Mouse (Mus musculus) intestine, embryonic 14.5 days (tissue): ENCODE results near the gene Sgsm2. TPM values are rescaled to one million over a fixed set of nuclear protein-coding genes. Genes with fewer than 3 reads are reported as not detected.

Source experiments
- ATAC-seq: fragments of 200-750 bp; cut with Nextera tagmentation; replicated peaks from 2 replicates; pipeline ENCODE4 v1.8.0; 2017; ENCODE audit warnings: low read depth, moderate number of reproducible peaks, moderate TSS enrichment, moderate library complexity; ENCODE audit not compliant: low FRiP score, low TSS enrichment
- DNase-seq: peaks from one replicate; pipeline ENCODE4 v3.0.0-alpha.2; 2018; ENCODE audit warnings: low spot score
- H3K27ac ChIP-seq: fragments of 300-500 bp; sonication (generic); 2 replicates; pipeline ENCODE4 v1.5.1; 2014; ENCODE audit warnings: low read depth, mild to moderate bottlenecking, control low read depth
- H3K27me3 ChIP-seq: fragments of 300-500 bp; sonication (generic); replicated peaks from 2 replicates; pipeline ENCODE4 v1.6.1; 2014; ENCODE audit warnings: low read length, control low read depth; ENCODE audit not compliant: control insufficient read depth, insufficient read depth
- H3K36me3 ChIP-seq: fragments of 300-500 bp; sonication (generic); 2 replicates; pipeline ENCODE4 v1.6.1; 2014; ENCODE audit warnings: low read length, control low read depth; ENCODE audit not compliant: control insufficient read depth, insufficient read depth
- H3K4me1 ChIP-seq: fragments of 300-500 bp; sonication (generic); replicated peaks from 2 replicates; pipeline ENCODE4 v1.6.1; 2014; ENCODE audit warnings: low read length, control low read depth, mixed read lengths; ENCODE audit not compliant: control insufficient read depth, insufficient read depth
- H3K4me2 ChIP-seq: fragments of 300-500 bp; sonication (generic); 2 replicates; pipeline ENCODE4 v1.6.1; 2014; ENCODE audit warnings: low read length
- H3K4me3 ChIP-seq: fragments of 300-500 bp; sonication (generic); 2 replicates; pipeline ENCODE4 v1.5.1; 2014; ENCODE audit warnings: low read depth, low read length, control low read depth, mixed read lengths
- H3K9ac ChIP-seq: fragments of 300-500 bp; sonication (generic); 2 replicates; pipeline ENCODE4 v1.6.1; 2014; ENCODE audit warnings: mild to moderate bottlenecking, low read length
- H3K9me3 ChIP-seq: fragments of 300-500 bp; sonication (generic); 2 replicates; pipeline ENCODE4 v1.6.1; 2016; ENCODE audit warnings: low read length, control low read depth; ENCODE audit not compliant: control insufficient read depth
- WGBS: fragments of 180-500 bp; shearing (Covaris S2); extraction: QIAGEN DNeasy Blood & Tissue Kit; methylation state at CpG from one replicate; pipeline ENCODE4 v1.1.7; 2014; 5-methylcytosine and 5-hydroxymethylcytosine counted together
- polyA plus RNA-seq: library from polyadenylated mRNA; unstranded; fragments of >200 nt; fragmentation: Nextera tagmentation; extraction: Ambion mirVana; gene quantifications from 2 replicates; pipeline ENCODE4 v1.2.1, GENCODE M21; 2014

The Sgsm2 gene
- polyA plus RNA-seq, 1 experiment from 2014 or later = 6.2 TPM

DNA sequence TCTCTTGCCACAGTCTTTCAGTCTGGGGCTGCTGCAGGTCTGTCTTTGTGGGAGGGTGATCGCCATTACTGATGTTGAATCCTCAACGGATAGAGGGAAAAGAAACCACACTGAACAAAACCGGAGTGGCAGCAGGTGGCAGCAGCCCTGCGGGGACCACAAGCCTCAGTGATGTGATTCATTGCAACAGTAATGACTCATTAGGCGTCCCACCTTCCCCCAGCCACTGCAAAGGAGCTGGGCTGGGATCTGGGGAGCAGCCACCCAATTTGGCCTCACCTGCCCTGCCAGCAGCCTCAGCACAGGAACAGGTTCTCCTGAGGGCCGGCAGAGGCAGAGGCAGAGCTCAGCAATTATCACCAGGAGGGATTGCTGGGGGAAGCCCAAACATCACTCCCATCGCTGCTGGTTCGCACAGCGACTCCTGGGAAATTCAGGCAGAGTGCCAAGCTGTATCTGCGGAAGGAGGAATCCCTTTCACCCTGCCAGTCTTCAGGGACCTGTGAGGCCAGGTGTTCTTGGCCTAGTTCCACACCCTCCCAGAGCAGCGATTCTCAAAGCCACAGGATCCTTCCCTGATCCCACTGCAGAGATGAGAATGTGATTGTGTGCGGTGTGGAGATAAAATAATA, 25.8 kb downstream of the Sgsm2 start:
- ATAC-seq (no peak), DNase-seq (no peak)
- Histone ChIP-seq H3K4me1 (no peaks in the 10 kb centered on the region), H3K27ac (no peak overlapping the region), H3K4me2 (no peak overlapping the region), H3K4me3 (no peak overlapping the region), H3K9ac (no peak overlapping the region), H3K27me3 (no peaks in the 10 kb centered on the region), H3K9me3 (no peaks in the 10 kb centered on the region), H3K36me3 (no peaks in the 10 kb centered on the region)
- WGBS = 47% methylated on average over 12 of the region's 12 CpGs

DNA sequence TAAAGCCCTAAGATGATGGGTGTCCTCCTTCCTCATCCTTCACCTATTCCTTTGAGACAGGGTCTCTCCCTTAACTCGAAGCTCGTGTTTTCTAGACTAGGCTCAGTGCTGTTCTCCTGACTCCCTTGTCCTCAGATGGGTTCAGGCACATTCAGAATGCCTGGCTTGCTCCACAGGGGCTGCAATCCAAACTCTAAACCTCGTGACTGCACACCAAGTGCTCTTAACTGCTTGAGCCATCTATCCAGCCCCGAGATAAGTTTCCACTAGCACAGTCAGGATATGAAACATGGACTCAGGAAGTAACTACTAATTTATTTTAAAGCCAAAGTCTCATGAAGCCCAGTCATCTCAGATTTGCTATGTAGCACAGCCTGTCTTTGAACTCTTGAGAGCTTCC, 26.3 kb downstream of the Sgsm2 start:
- H3K27me3 ChIP-seq = no peaks in the 10 kb centered on the region
- H3K36me3 ChIP-seq = no peaks in the 10 kb centered on the region
- H3K4me1 ChIP-seq = no peaks in the 10 kb centered on the region
- no peak overlapping the region for H3K4me2 ChIP-seq
- no peak for ATAC-seq
- no peak overlapping the region for H3K27ac ChIP-seq
- no peaks in the 10 kb centered on the region for H3K9me3 ChIP-seq
- no peak overlapping the region for H3K9ac ChIP-seq
- WGBS = 81% methylated on average over 4 of the region's 4 CpGs
- H3K4me3 ChIP-seq = no peak overlapping the region
- no peak for DNase-seq

DNA sequence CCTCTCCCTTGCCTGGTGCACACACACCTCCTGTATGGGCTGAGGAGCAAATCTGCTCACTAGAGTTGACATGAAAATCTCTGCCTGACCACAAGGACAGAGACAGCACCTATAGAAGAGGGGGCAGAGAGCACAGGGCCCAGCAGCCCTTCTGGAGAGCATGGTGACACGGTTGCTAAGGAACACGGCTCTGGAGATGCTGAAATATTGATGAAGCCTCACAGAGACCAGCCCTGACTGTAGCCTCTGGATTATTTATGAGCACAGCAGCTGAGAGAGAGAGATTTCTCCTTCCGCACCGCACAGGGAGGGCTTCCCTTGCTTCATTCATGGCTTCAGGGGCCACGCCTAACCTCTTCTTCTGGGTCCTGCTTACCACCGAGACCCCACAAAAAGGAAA, 27.3 kb downstream of the Sgsm2 start:
- Histone ChIP-seq H3K4me3 (no peak overlapping the region), H3K27ac (no peak overlapping the region), H3K4me1 (no peaks in the 10 kb centered on the region), H3K4me2 (no peak overlapping the region), H3K9me3 (no peaks in the 10 kb centered on the region), H3K9ac (no peak overlapping the region), H3K27me3 (no peaks in the 10 kb centered on the region), H3K36me3 (peaks cover 6% of the 10 kb centered on the region)
- WGBS = 72% methylated on average over 6 of the region's 6 CpGs
- ATAC-seq (no peak), DNase-seq (no peak)

DNA sequence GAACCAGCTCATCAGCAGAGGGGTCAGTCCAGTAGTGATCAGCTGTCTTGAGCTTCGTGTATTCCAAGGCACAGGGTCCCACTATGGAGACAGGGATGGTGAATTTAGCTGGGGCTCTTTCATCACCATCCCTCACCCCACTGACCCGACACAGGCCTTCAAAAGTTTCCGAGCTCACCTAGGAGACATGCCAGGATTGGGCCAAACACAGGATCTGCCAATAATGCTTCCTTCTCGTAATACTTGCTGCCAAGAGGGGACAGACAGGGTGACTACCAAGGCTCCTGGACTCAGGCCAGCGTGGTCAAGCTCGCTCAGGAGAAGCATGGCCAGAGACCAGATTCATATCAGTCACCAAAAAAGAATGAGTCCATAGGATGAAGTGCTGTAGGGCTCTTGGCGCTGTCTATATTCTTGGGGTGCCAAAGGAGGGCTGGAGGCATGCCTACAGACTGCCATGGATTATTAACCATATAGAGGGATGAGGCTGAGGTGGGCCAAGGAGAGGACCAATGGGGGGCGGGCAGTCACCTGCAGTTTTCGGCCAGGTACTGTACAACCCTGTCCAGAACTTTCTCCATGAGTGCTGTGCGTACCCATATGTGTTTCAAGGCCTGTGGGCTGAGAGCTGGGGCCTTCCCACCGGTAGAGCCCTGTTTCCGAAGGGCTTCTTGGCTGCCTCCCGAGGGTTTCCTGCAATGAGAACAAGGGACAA, 28.7 kb downstream of the Sgsm2 start:
- DNase-seq (no peak), ATAC-seq (no peak)
- Histone ChIP-seq H3K9me3 (no peaks in the 10 kb centered on the region), H3K27ac (no peak overlapping the region), H3K36me3 (peaks cover 8% of the 10 kb centered on the region), H3K27me3 (no peaks in the 10 kb centered on the region), H3K9ac (no peak overlapping the region), H3K4me3 (no peak overlapping the region), H3K4me2 (no peak overlapping the region), H3K4me1 (no peaks in the 10 kb centered on the region)
- WGBS = 90% methylated on average over 13 of the region's 13 CpGs

DNA sequence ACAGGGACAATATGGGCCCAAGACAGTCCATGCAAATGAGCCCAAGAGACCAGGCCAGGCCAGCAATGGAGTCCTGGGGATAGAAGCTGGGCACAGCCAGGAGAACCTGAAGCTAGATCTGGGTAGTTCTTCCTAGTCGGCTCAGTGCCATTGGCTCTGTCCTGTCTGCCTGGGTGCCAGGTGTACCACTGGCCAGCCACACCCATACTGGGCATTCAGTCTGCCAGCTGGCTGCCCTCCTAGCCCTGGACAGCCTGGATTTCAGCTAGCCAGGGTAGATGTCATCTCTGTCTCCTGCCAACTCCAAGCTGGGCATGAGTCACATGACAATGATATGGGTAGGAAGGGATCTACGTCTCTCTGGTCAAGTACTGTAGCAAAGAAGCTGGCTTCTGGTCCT, 29.7 kb downstream of the Sgsm2 start:
- no peaks in the 10 kb centered on the region for H3K9me3 ChIP-seq
- ATAC-seq (no peak), DNase-seq (no peak)
- H3K36me3 ChIP-seq = peaks cover 8% of the 10 kb centered on the region
- H3K4me3 ChIP-seq = no peak overlapping the region
- no peaks in the 10 kb centered on the region for H3K27me3 ChIP-seq
- H3K4me2 ChIP-seq = no peak overlapping the region
- no peak overlapping the region for H3K9ac ChIP-seq
- no peaks in the 10 kb centered on the region for H3K4me1 ChIP-seq
- 96% methylated on average over 2 of the region's 2 CpGs for WGBS
- H3K27ac ChIP-seq = no peak overlapping the region

DNA sequence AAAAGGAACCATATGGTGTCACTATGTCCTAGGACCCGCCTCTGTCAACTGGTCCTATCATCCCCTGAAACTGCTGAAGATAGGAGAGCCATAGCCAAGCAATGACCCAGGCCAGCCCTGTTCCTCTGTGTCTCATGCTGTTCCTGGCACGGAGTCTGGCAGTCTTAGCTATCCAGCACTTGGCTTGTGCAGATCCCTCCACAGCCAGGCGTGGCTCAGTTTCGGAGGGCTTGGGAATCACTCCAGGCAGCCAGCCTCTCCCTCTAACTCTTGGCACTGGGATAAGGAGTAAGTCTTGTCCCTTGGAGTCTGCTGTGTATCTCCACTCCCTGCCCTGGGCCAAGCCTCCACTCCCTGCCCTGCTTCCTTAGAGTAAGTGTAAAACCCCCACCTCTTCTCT, 30.2 kb downstream of the Sgsm2 start:
- H3K9ac ChIP-seq = no peak overlapping the region
- H3K27ac ChIP-seq = no peak overlapping the region
- DNase-seq (no peak), ATAC-seq (no peak)
- peaks cover 8% of the 10 kb centered on the region for H3K36me3 ChIP-seq
- H3K4me3 ChIP-seq = no peak overlapping the region
- H3K27me3 ChIP-seq = no peaks in the 10 kb centered on the region
- H3K4me1 ChIP-seq = no peaks in the 10 kb centered on the region
- H3K4me2 ChIP-seq = no peak overlapping the region
- 85% methylated on average over 4 of the region's 4 CpGs for WGBS
- H3K9me3 ChIP-seq = no peaks in the 10 kb centered on the region

DNA sequence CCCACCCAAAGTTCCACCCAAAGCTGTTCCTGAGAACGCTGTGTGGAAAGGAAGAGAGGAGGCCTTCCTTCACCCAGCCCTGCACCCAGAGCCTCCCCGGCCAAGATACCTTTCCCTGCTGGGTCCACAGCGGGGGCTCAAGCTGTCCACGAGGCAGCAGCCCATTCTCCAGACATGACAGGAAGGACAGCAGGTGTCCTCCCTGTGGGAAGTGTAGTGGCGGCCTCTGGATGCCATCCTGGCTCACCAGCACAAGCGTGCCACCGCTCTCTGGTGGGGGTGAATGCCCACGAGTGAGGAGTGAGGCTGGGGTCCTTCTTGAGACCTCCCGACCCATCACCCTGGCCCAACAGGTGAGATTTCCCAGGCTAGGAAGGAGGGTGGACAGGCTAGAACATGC, 31.6 kb downstream of the Sgsm2 start:
- Histone ChIP-seq H3K9ac (no peak overlapping the region), H3K9me3 (no peaks in the 10 kb centered on the region), H3K4me2 (no peak overlapping the region), H3K4me1 (no peaks in the 10 kb centered on the region), H3K27me3 (no peaks in the 10 kb centered on the region), H3K36me3 (peaks cover 8% of the 10 kb centered on the region), H3K4me3 (no peak overlapping the region), H3K27ac (no peak overlapping the region)
- no peak for ATAC-seq
- no peak for DNase-seq
- 84% methylated on average over 9 of the region's 9 CpGs for WGBS

DNA sequence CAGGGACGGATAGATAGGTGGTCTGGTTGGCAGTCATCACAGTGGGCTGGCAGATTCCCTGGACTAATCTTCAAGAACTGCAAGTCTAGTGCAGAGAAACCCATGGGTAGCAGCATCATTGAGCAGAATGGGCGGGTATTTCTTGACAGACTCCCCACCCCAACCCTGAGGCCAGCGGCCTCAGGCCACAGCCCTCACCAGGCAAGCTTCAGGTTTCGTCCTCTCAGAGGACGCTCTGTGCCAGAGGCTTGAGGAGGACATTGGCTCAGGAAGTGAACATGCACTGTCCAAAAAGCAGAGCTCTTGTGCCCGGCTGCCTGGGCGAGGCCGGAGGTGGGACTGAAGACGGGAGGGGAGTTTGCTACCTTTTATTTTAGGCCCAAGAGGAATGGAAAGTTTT, 32.4 kb downstream of the Sgsm2 start:
- H3K9me3 ChIP-seq = no peaks in the 10 kb centered on the region
- no peak overlapping the region for H3K4me2 ChIP-seq
- H3K27me3 ChIP-seq = no peaks in the 10 kb centered on the region
- no peak for ATAC-seq
- 87% methylated on average over 9 of the region's 9 CpGs for WGBS
- no peak overlapping the region for H3K9ac ChIP-seq
- no peaks in the 10 kb centered on the region for H3K4me1 ChIP-seq
- no peak overlapping the region for H3K4me3 ChIP-seq
- DNase-seq = no peak
- peaks cover 8% of the 10 kb centered on the region for H3K36me3 ChIP-seq
- H3K27ac ChIP-seq = no peak overlapping the region

DNA sequence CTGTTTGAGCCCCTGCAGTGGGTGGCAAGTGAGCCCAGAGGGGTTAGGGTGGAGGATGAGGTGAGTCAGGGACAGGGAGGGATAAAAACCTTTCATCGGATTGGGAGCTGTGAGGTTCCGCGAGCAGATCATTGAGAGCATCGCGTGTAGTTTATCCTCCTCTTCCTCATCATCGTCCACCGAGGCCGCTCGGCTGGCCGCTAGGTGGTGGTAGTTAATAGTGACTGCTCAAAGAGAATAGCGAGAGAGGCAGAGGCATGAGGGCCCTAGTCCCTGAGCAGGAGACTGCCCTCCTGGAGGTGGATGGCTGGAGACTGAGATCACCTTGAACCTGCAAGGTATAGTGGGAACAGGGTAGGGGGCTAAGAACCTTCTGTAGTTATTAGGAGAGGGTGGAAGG, 33.4 kb downstream of the Sgsm2 start:
- Histone ChIP-seq H3K4me2 (no peak overlapping the region), H3K27ac (no peak overlapping the region), H3K36me3 (peaks cover 8% of the 10 kb centered on the region), H3K9me3 (no peaks in the 10 kb centered on the region), H3K9ac (no peak overlapping the region), H3K27me3 (no peaks in the 10 kb centered on the region), H3K4me1 (no peaks in the 10 kb centered on the region), H3K4me3 (no peak overlapping the region)
- WGBS = 27% methylated on average over 11 of the region's 11 CpGs
- DNase-seq = peak; percentile 61
- no peak for ATAC-seq
